Mouse (Mus musculus) kidney, adult 2 months (tissue): ENCODE results near the gene Cacfd1.

ENCODE experiments used
- CTCF ChIP-seq: fragments of 200-500 bp; conservative IDR thresholded peaks from 2 replicates; pipeline ENCODE4 v1.5.1; 2011; ENCODE audit warnings: low read depth, mild to moderate bottlenecking, control low read depth, low read length, moderate library complexity, mixed read lengths; ENCODE audit not compliant: insufficient read depth, insufficient read length
- POLR2A ChIP-seq: fragments of 200-500 bp; IDR thresholded peaks from one replicate; pipeline ENCODE4 v1.6.1; 2011; ENCODE audit warnings: low read depth, low read length, control low read depth

GRCm38 (mm10) chr2:26997993-26998392, 11.7 kb upstream of the Cacfd1 start:
- TF ChIP-seq CTCF = no peak
- TF ChIP-seq POLR2A = no peak
